9 mouse cellular contexts compared by ENCODE assay signal in the genomic region with DNA sequence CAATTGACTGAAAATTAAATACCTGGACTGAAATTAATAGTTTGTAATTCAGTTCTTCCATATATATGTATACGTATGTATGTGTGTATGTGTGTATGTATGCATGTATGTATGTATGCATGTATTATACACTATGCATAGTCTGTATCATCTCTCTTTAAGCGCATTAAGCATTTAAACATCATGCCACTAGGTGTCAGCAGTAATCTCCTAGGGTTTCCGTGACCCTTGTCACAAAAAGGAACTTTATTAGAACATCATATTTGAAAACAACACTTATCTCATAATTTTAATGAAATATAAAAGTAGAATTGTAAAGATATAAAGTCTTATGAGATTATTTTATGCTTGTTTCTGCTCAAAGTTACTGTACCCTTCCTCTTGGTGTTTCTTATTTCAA.
DNase-seq lines count a peak whose midpoint lies in the region; ATAC-seq and TF ChIP-seq lines count a peak whose summit lies in the region.
"Had no signal": no experiment of that assay in that cellular context is flagged by ENCODE, and none has a peak within 500 bp of the region (broad histone marks: within the 10 kb centered on the region; RNA-seq: fewer than 3 reads in every experiment).

No protein-coding gene starts in this region.

- H3K36me3 ChIP-seq in heart, adult 2 months (ENCODE audit: control insufficient read depth, insufficient read depth, low read length): no peaks in the 10 kb centered on the region
- no peaks in the 10 kb centered on the region for H3K36me3 ChIP-seq in forebrain, embryonic 12.5 days (replicated peaks)
- no peaks in the 10 kb centered on the region for H3K36me3 ChIP-seq in splenic B cell, adult 2 months (ENCODE audit: control insufficient read depth, insufficient read depth, low read length, poor library complexity, severe bottlenecking)
- H3K36me3 ChIP-seq: limb, embryonic 15.5 days had no signal

- peak; percentile 73 for TF ChIP-seq CTCF in heart, adult 2 months (IDR thresholded peaks at IDR 0.05)
- no peak for TF ChIP-seq CTCF in lung, adult 2 months (IDR thresholded peaks at IDR 0.05; ENCODE audit: insufficient read depth, low read length)

- 0 out of 2 replicates have a peak, but pooled peaks have one; percentile 44 for ATAC-seq in forebrain, embryonic 12.5 days (ENCODE audit: low FRiP score)

- no peak overlapping the region for H3K9ac ChIP-seq in heart, adult 2 months (ENCODE audit: low read depth, low read length)
- no peak overlapping the region for H3K9ac ChIP-seq in forebrain, embryonic 12.5 days
- H3K9ac ChIP-seq: limb, embryonic 15.5 days had no signal

- no peaks in the 10 kb centered on the region for H3K27me3 ChIP-seq in heart, adult 2 months (ENCODE audit: control insufficient read depth, insufficient read depth, low read length)
- H3K27me3 ChIP-seq in forebrain, embryonic 12.5 days: no peaks in the 10 kb centered on the region
- H3K27me3 ChIP-seq in splenic B cell, adult 2 months (ENCODE audit: control insufficient read depth, insufficient read depth, low read length, poor library complexity, severe bottlenecking): no peaks in the 10 kb centered on the region
- H3K27me3 ChIP-seq: limb, embryonic 15.5 days had no signal

- WGBS in heart, adult 2 months: 36% methylated on average over 3 of the region's 3 CpGs
- WGBS in lung, adult 2 months: 29% methylated on average over 3 of the region's 3 CpGs
- WGBS in forebrain, embryonic 12.5 days: 29% methylated on average over 3 of the region's 3 CpGs

- no peak overlapping the region for H3K4me2 ChIP-seq in forebrain, embryonic 12.5 days
- H3K4me2 ChIP-seq: limb, embryonic 15.5 days had no signal

- DNase-seq in heart, adult 2 months: no peak
- DNase-seq in heart, adult 11 months: no peak
- DNase-seq in lung, postnatal 10 days: peak; percentile 32
- DNase-seq in lung, adult 2 months: no peak
- DNase-seq in splenic B cell, adult 2 months (ENCODE audit: low read depth, low spot score): peak; percentile 65
- no peak for DNase-seq in ovary, postnatal 36 days (ENCODE audit: low spot score)
- DNase-seq in gastrocnemius, postnatal 10 days: no peak

- intact Hi-C loops in heart, adult 2 months (cut with DNase I): loop anchor here (2.0 to 10.0 kb wide), 2 partner anchors 328 to 546 kb away; no protein-coding TSS in a partner anchor

- TF ChIP-seq POLR2A in heart, adult 2 months (IDR thresholded peaks at IDR 0.05; ENCODE audit: insufficient read depth, low read depth, low read length): no peak
- TF ChIP-seq POLR2A in lung, adult 2 months (IDR thresholded peaks at IDR 0.05; ENCODE audit: borderline replicate concordance, extremely low read depth, low read depth, low read length): no peak

- no peaks in the 10 kb centered on the region for H3K9me3 ChIP-seq in forebrain, embryonic 12.5 days
- H3K9me3 ChIP-seq: limb, embryonic 15.5 days had no signal

- H3K4me3 ChIP-seq in heart, adult 2 months: no peak overlapping the region
- no peak overlapping the region for H3K4me3 ChIP-seq in lung, adult 2 months (replicated peaks; ENCODE audit: extremely low read depth, low read depth, low read length)
- no peak overlapping the region for H3K4me3 ChIP-seq in forebrain, embryonic 12.5 days (replicated peaks)
- H3K4me3 ChIP-seq: limb, embryonic 15.5 days had no signal

- no peak for TF ChIP-seq EP300 in heart, adult 2 months (IDR thresholded peaks at IDR 0.05; ENCODE audit: insufficient read depth, low read depth, low read length)

- H3K27ac ChIP-seq in heart, adult 2 months: no peak overlapping the region
- no peak overlapping the region for H3K27ac ChIP-seq in forebrain, embryonic 12.5 days
- H3K27ac ChIP-seq: limb, embryonic 15.5 days had no signal

- H3K4me1 ChIP-seq in heart, adult 2 months (ENCODE audit: control insufficient read depth, insufficient read depth, low read length): no peaks in the 10 kb centered on the region
- H3K4me1 ChIP-seq in lung, adult 2 months (ENCODE audit: control insufficient read depth, insufficient read depth, low read length): no peaks in the 10 kb centered on the region
- H3K4me1 ChIP-seq in forebrain, embryonic 12.5 days: no peaks in the 10 kb centered on the region
- H3K4me1 ChIP-seq: limb, embryonic 15.5 days had no signal

- no peaks in the 10 kb centered on the region for H3K79me2 ChIP-seq in heart, adult 2 months (replicated peaks; ENCODE audit: control insufficient read depth, insufficient read depth, low read length)

Comparison
In these comparisons a context has a peak if more than half of its experiments do, and no peak if none do; other contexts are left out.
1. DNase-seq: peak in lung, postnatal 10 days (single experiment) and splenic B cell, adult 2 months (single experiment); none in heart, adult 2 months (0 of 2), heart, adult 11 months (single experiment), lung, adult 2 months (single experiment), ovary, postnatal 36 days (single experiment) and gastrocnemius, postnatal 10 days (single experiment).